ENCODE assay signal across 18 mouse cellular contexts in genomic region chr13:111777179-111777578, GRCm38 (mm10). TPM values are rescaled to one million over a fixed set of nuclear protein-coding genes. Genes with fewer than 3 reads are reported as not detected.
DNase-seq lines count a peak whose midpoint lies in the region; ATAC-seq lines count a peak whose summit lies in the region.
"Had no signal": no experiment of that assay in that cellular context is flagged by ENCODE, and none has a peak within 500 bp of the region (broad histone marks: within the 10 kb centered on the region; RNA-seq: fewer than 3 reads in every experiment).

No protein-coding gene starts in this region.

- H3K9me3 ChIP-seq in hindbrain, embryonic 16.5 days (ENCODE audit: control insufficient read depth, low read length): no peaks in the 10 kb centered on the region
- no peaks in the 10 kb centered on the region for H3K9me3 ChIP-seq in hindbrain, embryonic 13.5 days
- H3K9me3 ChIP-seq: embryonic facial prominence, embryonic 12.5 days; intestine, embryonic 15.5 days; limb, embryonic 12.5 days; lung, embryonic 15.5 days; neural tube, embryonic 12.5 days had no signal

- H3K4me2 ChIP-seq in hindbrain, embryonic 16.5 days (ENCODE audit: low read length): no peak overlapping the region
- no peak overlapping the region for H3K4me2 ChIP-seq in hindbrain, embryonic 13.5 days
- H3K4me2 ChIP-seq: embryonic facial prominence, embryonic 12.5 days; intestine, embryonic 15.5 days; limb, embryonic 12.5 days; lung, embryonic 15.5 days; neural tube, embryonic 12.5 days had no signal

- peak; percentile 49 for DNase-seq in CD4-positive, CD25-positive, alpha-beta regulatory T cell, adult 2 months (ENCODE audit: low read depth, low spot score)
- DNase-seq in heart, postnatal 36 days: no peak
- DNase-seq in thymus, adult 18-20 months: no peak
- DNase-seq: cerebellum, adult 9-10 months; gastrocnemius, postnatal 14 days; kidney, postnatal 36 days; retina, postnatal 1 day had no signal

- peak; percentile 46; the same call in 1 of the 2 replicates for ATAC-seq in hindbrain, embryonic 16.5 days
- no peak for ATAC-seq in hindbrain, embryonic 13.5 days (ENCODE audit: low FRiP score)
- peak; percentile 48 for ATAC-seq in activated CD4-positive, CD25-positive, alpha-beta regulatory T cell, adult 4 months
- peak; percentile 26; the same call in 1 of the 2 replicates for ATAC-seq in megakaryocyte, adult 5-6 weeks (ENCODE audit: poor library complexity, severe bottlenecking)
- no peak for ATAC-seq in cerebellum, adult (ENCODE audit: insufficient number of reproducible peaks, low FRiP score, low TSS enrichment)
- ATAC-seq: intestine, embryonic 15.5 days; Patski had no signal

- no peak overlapping the region for H3K4me3 ChIP-seq in hindbrain, embryonic 16.5 days (ENCODE audit: low read length)
- H3K4me3 ChIP-seq in hindbrain, embryonic 13.5 days: no peak overlapping the region
- H3K4me3 ChIP-seq: embryonic facial prominence, embryonic 12.5 days; intestine, embryonic 15.5 days; limb, embryonic 12.5 days; lung, embryonic 15.5 days; neural tube, embryonic 12.5 days had no signal

- no peak overlapping the region for H3K9ac ChIP-seq in hindbrain, embryonic 16.5 days (ENCODE audit: low read depth, low read length)
- H3K9ac ChIP-seq in hindbrain, embryonic 13.5 days: no peak overlapping the region
- H3K9ac ChIP-seq: embryonic facial prominence, embryonic 12.5 days; intestine, embryonic 15.5 days; limb, embryonic 12.5 days; lung, embryonic 15.5 days; neural tube, embryonic 12.5 days had no signal

- intact Hi-C loops in heart, postnatal 36 days (cut with DNase I): loop anchor here (10.0 kb wide), 1 partner anchor 728 kb away; no protein-coding TSS in a partner anchor

- no peaks in the 10 kb centered on the region for H3K27me3 ChIP-seq in hindbrain, embryonic 16.5 days (replicated peaks; ENCODE audit: control insufficient read depth, insufficient read depth, low read length)
- no peaks in the 10 kb centered on the region for H3K27me3 ChIP-seq in hindbrain, embryonic 13.5 days
- H3K27me3 ChIP-seq: embryonic facial prominence, embryonic 12.5 days; intestine, embryonic 15.5 days; limb, embryonic 12.5 days; lung, embryonic 15.5 days; neural tube, embryonic 12.5 days; Patski had no signal

- H3K27ac ChIP-seq in hindbrain, embryonic 16.5 days (ENCODE audit: low read depth, low read length): no peak overlapping the region
- H3K27ac ChIP-seq in hindbrain, embryonic 13.5 days: no peak overlapping the region
- H3K27ac ChIP-seq: embryonic facial prominence, embryonic 12.5 days; intestine, embryonic 15.5 days; limb, embryonic 12.5 days; lung, embryonic 15.5 days; neural tube, embryonic 12.5 days had no signal

- 40% methylated on average over 7 of the region's 7 CpGs for WGBS in hindbrain, embryonic 16.5 days
- 50% methylated on average over 7 of the region's 7 CpGs for WGBS in hindbrain, embryonic 13.5 days

- H3K4me1 ChIP-seq in hindbrain, embryonic 16.5 days (ENCODE audit: control insufficient read depth, insufficient read depth, low read depth, low read length): peaks cover 5% of the 10 kb centered on the region
- H3K4me1 ChIP-seq in hindbrain, embryonic 13.5 days (replicated peaks): peaks cover 12% of the 10 kb centered on the region

- peaks cover 9% of the 10 kb centered on the region for H3K36me3 ChIP-seq in hindbrain, embryonic 16.5 days (ENCODE audit: control insufficient read depth, insufficient read depth, low read length)
- H3K36me3 ChIP-seq in hindbrain, embryonic 13.5 days: peaks cover 32% of the 10 kb centered on the region

RNA-seq across cellular contexts. Expression of gene Map3k1, which starts 31.6 kb away (rescaled TPM):
- 12.1 and 13.5 TPM in 2 replicates for polyA plus RNA-seq in hindbrain, embryonic 16.5 days (2015; fragmentation: Nextera tagmentation; extraction: Ambion mirVana)
- polyA plus RNA-seq in hindbrain, embryonic 13.5 days (2015; fragmentation: Nextera tagmentation; extraction: Ambion mirVana): 12.0 and 13.2 TPM in 2 replicates
- polyA plus RNA-seq in activated CD4-positive, CD25-positive, alpha-beta regulatory T cell, adult 4 months (2017; shearing (Covaris generic)): 100 to 1,000 TPM in 1 of 2 experiments, 10 to 100 TPM in 1; 84.4 to 102 TPM
- total RNA-seq in megakaryocyte, adult 5-6 weeks (2015): 61.5 and 62.2 TPM in 2 replicates
- 74.4 and 92.6 TPM in 2 replicates for total RNA-seq in megakaryocyte, adult 5-6 weeks (2017)
- 10 to 100 TPM; 25.9 to 27.9 TPM for total RNA-seq in heart, postnatal 36 days (2021)

Comparison
In these comparisons a context has a peak if more than half of its experiments do, and no peak if none do; other contexts are left out.
1. ATAC-seq: peak in hindbrain, embryonic 16.5 days (single experiment), activated CD4-positive, CD25-positive, alpha-beta regulatory T cell, adult 4 months (single experiment) and megakaryocyte, adult 5-6 weeks (single experiment); none in hindbrain, embryonic 13.5 days (single experiment) and cerebellum, adult (single experiment).